Comparison of ENCODE assay signal across 8 mouse cellular contexts in the genomic region with DNA sequence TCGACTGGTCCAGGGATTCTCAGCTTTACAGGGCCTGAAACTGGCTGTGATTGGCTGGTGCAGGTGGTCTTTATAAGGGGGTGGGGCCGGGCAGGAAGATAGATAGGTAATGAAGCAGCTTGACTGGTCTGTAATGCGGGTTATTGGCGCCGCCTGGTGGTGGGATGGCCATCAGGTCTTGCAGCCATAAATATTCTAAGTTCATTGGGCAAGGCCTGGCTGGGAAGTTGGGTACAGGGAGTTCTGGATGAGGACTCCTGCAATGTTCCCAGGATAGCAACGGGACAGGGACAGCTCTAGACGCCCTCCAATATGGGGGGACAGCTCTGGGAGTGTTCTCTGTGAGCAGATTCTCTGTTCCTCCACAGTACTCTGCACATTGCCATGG. TPM values are rescaled to one million over a fixed set of nuclear protein-coding genes. Genes with fewer than 3 reads are reported as not detected.
DNase-seq lines count a peak whose midpoint lies in the region; ATAC-seq and TF ChIP-seq lines count a peak whose summit lies in the region.

No protein-coding gene starts in this region.

- peak; percentile 76 for DNase-seq in CD4-positive helper T cell, adult 2 months (ENCODE audit: low read depth, low spot score)
- DNase-seq in brain, embryonic 14.5 days (ENCODE audit: low read depth) = peak; percentile 95
- DNase-seq in fibroblast of lung, adult 2 months (ENCODE audit: low read depth) = peak; percentile 51
- peak; percentile 93 for DNase-seq in kidney, postnatal 10 days
- DNase-seq in liver, embryonic 13.5 days = peak; percentile 58
- peak; percentile 94 for DNase-seq in neural tube, embryonic 11.5 days (ENCODE audit: low spot score)

- H3K9ac ChIP-seq in heart, embryonic 14.5 days (ENCODE audit: low read length) = no peak overlapping the region; the same call in 1 of the 2 replicates
- H3K9ac ChIP-seq in liver, embryonic 13.5 days = no peak overlapping the region
- H3K9ac ChIP-seq in neural tube, embryonic 11.5 days (ENCODE audit: low read length) = no peak overlapping the region
- no peak overlapping the region for H3K9ac ChIP-seq in stomach, embryonic 16.5 days (ENCODE audit: low read length)

- TF ChIP-seq POLR2A in brain, embryonic 14.5 days (IDR thresholded peaks at IDR 0.05; ENCODE audit: borderline replicate concordance, extremely low read depth, insufficient read depth, insufficient read length, poor library complexity, severe bottlenecking) = no peak

- ATAC-seq in heart, embryonic 14.5 days (ENCODE audit: insufficient number of reproducible peaks, insufficient read depth, low FRiP score, low read depth) = 0 out of 2 replicates have a peak, but pooled peaks have one; percentile 24
- ATAC-seq in liver, embryonic 13.5 days (ENCODE audit: low read depth) = no peak
- ATAC-seq in neural tube, embryonic 11.5 days (ENCODE audit: insufficient read depth, low FRiP score, low TSS enrichment) = peak; percentile 78
- peak; percentile 54; the same call in 1 of the 2 replicates for ATAC-seq in stomach, embryonic 16.5 days (ENCODE audit: insufficient read depth, low FRiP score)

- peaks cover 2 to 6% of the 10 kb centered on the region in 2 experiments for H3K4me1 ChIP-seq in heart, embryonic 14.5 days (ENCODE audit: control insufficient read depth in 2 of 2, insufficient read depth in 2 of 2, low read length in 2 of 2)
- peaks cover 4% of the 10 kb centered on the region for H3K4me1 ChIP-seq in liver, embryonic 13.5 days (replicated peaks)
- no peaks in the 10 kb centered on the region for H3K4me1 ChIP-seq in neural tube, embryonic 11.5 days (ENCODE audit: control insufficient read depth, insufficient read depth, low read length)
- peaks cover 5% of the 10 kb centered on the region for H3K4me1 ChIP-seq in stomach, embryonic 16.5 days (ENCODE audit: control insufficient read depth, insufficient read depth, low read length)

- H3K9me3 ChIP-seq in heart, embryonic 14.5 days (ENCODE audit: control insufficient read depth, low read length) = peaks cover 5% of the 10 kb centered on the region; the same call in 1 of the 2 replicates
- H3K9me3 ChIP-seq in liver, embryonic 13.5 days (replicated peaks) = 0 out of 2 replicates have a peak, but pooled peaks cover 2% of the 10 kb centered on the region
- no peaks in the 10 kb centered on the region for H3K9me3 ChIP-seq in neural tube, embryonic 11.5 days (ENCODE audit: control insufficient read depth, low read length)
- H3K9me3 ChIP-seq in stomach, embryonic 16.5 days (replicated peaks; ENCODE audit: control insufficient read depth, low read length) = 0 out of 2 replicates have a peak, but pooled peaks cover 5% of the 10 kb centered on the region

- H3K27ac ChIP-seq in heart, embryonic 14.5 days (replicated peaks in 1 of 2; ENCODE audit: control insufficient read depth in 1 of 2, insufficient read depth in 1 of 2, low read depth in 2 of 2, low read length in 2 of 2) = no peak overlapping the region
- H3K27ac ChIP-seq in liver, embryonic 13.5 days = no peak overlapping the region
- no peak overlapping the region for H3K27ac ChIP-seq in neural tube, embryonic 11.5 days (ENCODE audit: low read depth, low read length)
- no peak overlapping the region for H3K27ac ChIP-seq in stomach, embryonic 16.5 days (ENCODE audit: low read length)

- 0 out of 2 replicates have a peak, but pooled peaks cover under 1% of the 10 kb centered on the region for H3K36me3 ChIP-seq in heart, embryonic 14.5 days (ENCODE audit: control insufficient read depth, insufficient read depth, low read length)
- peaks cover 4% of the 10 kb centered on the region for H3K36me3 ChIP-seq in liver, embryonic 13.5 days
- H3K36me3 ChIP-seq in neural tube, embryonic 11.5 days (ENCODE audit: control insufficient read depth, insufficient read depth, low read length) = no peaks in the 10 kb centered on the region
- no peaks in the 10 kb centered on the region for H3K36me3 ChIP-seq in stomach, embryonic 16.5 days (ENCODE audit: control insufficient read depth, insufficient read depth, low read length)

- peak overlapping the region; percentile 56 for H3K4me2 ChIP-seq in heart, embryonic 14.5 days (ENCODE audit: low read length)
- H3K4me2 ChIP-seq in liver, embryonic 13.5 days = peak overlapping the region; percentile 32
- peak overlapping the region; percentile 39 for H3K4me2 ChIP-seq in neural tube, embryonic 11.5 days (ENCODE audit: low read depth)
- H3K4me2 ChIP-seq in stomach, embryonic 16.5 days (ENCODE audit: low read depth, low read length) = peak overlapping the region; percentile 32

- 0% methylated on average over 7 of the region's 7 CpGs for WGBS in heart, embryonic 14.5 days
- WGBS in liver, embryonic 13.5 days (ENCODE audit: insufficient replicate concordance) = 0% methylated on average over 7 of the region's 7 CpGs
- WGBS in neural tube, embryonic 11.5 days = 0% methylated on average over 7 of the region's 7 CpGs
- WGBS in stomach, embryonic 16.5 days = 4% methylated on average over 7 of the region's 7 CpGs

- H3K27me3 ChIP-seq in heart, embryonic 14.5 days (ENCODE audit: control insufficient read depth, insufficient read depth, low read length) = peaks cover 9% of the 10 kb centered on the region; the same call in 1 of the 2 replicates
- peaks cover 12% of the 10 kb centered on the region for H3K27me3 ChIP-seq in liver, embryonic 13.5 days
- H3K27me3 ChIP-seq in neural tube, embryonic 11.5 days (ENCODE audit: control insufficient read depth, insufficient read depth, low read length) = no peaks in the 10 kb centered on the region
- H3K27me3 ChIP-seq in stomach, embryonic 16.5 days (ENCODE audit: control insufficient read depth, insufficient read depth, low read length) = no peaks in the 10 kb centered on the region

- H3K4me3 ChIP-seq in heart, embryonic 14.5 days (ENCODE audit: control insufficient read depth in 1 of 2, insufficient read depth in 1 of 2, low read depth in 1 of 2, low read length in 2 of 2) = no peak overlapping the region; a peak in 1 of 4 replicates
- H3K4me3 ChIP-seq in liver, embryonic 13.5 days (replicated peaks) = no peak overlapping the region
- peak overlapping the region; percentile 12; the same call in 1 of the 2 replicates for H3K4me3 ChIP-seq in neural tube, embryonic 11.5 days (ENCODE audit: low read depth, low read length)
- H3K4me3 ChIP-seq in stomach, embryonic 16.5 days (replicated peaks; ENCODE audit: low read length) = no peak overlapping the region

- peak; percentile 84 for TF ChIP-seq CTCF in brain, embryonic 14.5 days (IDR thresholded peaks at IDR 0.05; ENCODE audit: borderline replicate concordance, extremely low read depth, insufficient read depth, insufficient read length)

RNA-seq across cellular contexts. Expression of gene Adprhl2, which starts 11.6 kb away (rescaled TPM):
- 67.8 and 81.6 TPM in 2 replicates for polyA plus RNA-seq in brain, embryonic 14.5 days (2012; rRNA removed)
- 23.7 and 25.1 TPM in 2 replicates for polyA plus RNA-seq in heart, embryonic 14.5 days (2014; fragmentation: Nextera tagmentation; extraction: Ambion mirVana)
- polyA plus RNA-seq in liver, embryonic 13.5 days (2015; fragmentation: Nextera tagmentation; extraction: Ambion mirVana) = 30.4 and 30.9 TPM in 2 replicates
- polyA plus RNA-seq in neural tube, embryonic 11.5 days (2014; fragmentation: Nextera tagmentation; extraction: Ambion mirVana) = 52.7 and 56.8 TPM in 2 replicates
- polyA plus RNA-seq in stomach, embryonic 16.5 days (2015; fragmentation: Nextera tagmentation; extraction: Ambion mirVana) = 55.5 and 55.6 TPM in 2 replicates

RNA-seq across cellular contexts. Expression of gene Tekt2, which starts 15.6 kb away (rescaled TPM):
- 14.8 and 21.6 TPM in 2 replicates for polyA plus RNA-seq in brain, embryonic 14.5 days (2012; rRNA removed)
- 0.89 and 0.96 TPM in 2 replicates for polyA plus RNA-seq in heart, embryonic 14.5 days (2014; fragmentation: Nextera tagmentation; extraction: Ambion mirVana)
- 0.51 and 0.53 TPM in 2 replicates for polyA plus RNA-seq in liver, embryonic 13.5 days (2015; fragmentation: Nextera tagmentation; extraction: Ambion mirVana)
- polyA plus RNA-seq in neural tube, embryonic 11.5 days (2014; fragmentation: Nextera tagmentation; extraction: Ambion mirVana) = 1.2 and 1.8 TPM in 2 replicates
- polyA plus RNA-seq in stomach, embryonic 16.5 days (2015; fragmentation: Nextera tagmentation; extraction: Ambion mirVana) = 7.9 and 8.0 TPM in 2 replicates

RNA-seq across cellular contexts. Expression of gene Col8a2, which starts 23.3 kb away (rescaled TPM):
- polyA plus RNA-seq in brain, embryonic 14.5 days (2012; rRNA removed) = 1.5 and 6.4 TPM in 2 replicates
- 3.8 and 4.8 TPM in 2 replicates for polyA plus RNA-seq in heart, embryonic 14.5 days (2014; fragmentation: Nextera tagmentation; extraction: Ambion mirVana)
- polyA plus RNA-seq in liver, embryonic 13.5 days (2015; fragmentation: Nextera tagmentation; extraction: Ambion mirVana) = 0.99 and 1.2 TPM in 2 replicates
- polyA plus RNA-seq in neural tube, embryonic 11.5 days (2014; fragmentation: Nextera tagmentation; extraction: Ambion mirVana) = 7.4 and 7.9 TPM in 2 replicates
- 7.6 and 11.1 TPM in 2 replicates for polyA plus RNA-seq in stomach, embryonic 16.5 days (2015; fragmentation: Nextera tagmentation; extraction: Ambion mirVana)

RNA-seq across cellular contexts. Expression of gene Trappc3, which starts 47.8 kb away (rescaled TPM):
- 123 and 136 TPM in 2 replicates for polyA plus RNA-seq in brain, embryonic 14.5 days (2012; rRNA removed)
- polyA plus RNA-seq in heart, embryonic 14.5 days (2014; fragmentation: Nextera tagmentation; extraction: Ambion mirVana) = 17.8 and 30.5 TPM in 2 replicates
- 40.5 and 41.5 TPM in 2 replicates for polyA plus RNA-seq in liver, embryonic 13.5 days (2015; fragmentation: Nextera tagmentation; extraction: Ambion mirVana)
- polyA plus RNA-seq in neural tube, embryonic 11.5 days (2014; fragmentation: Nextera tagmentation; extraction: Ambion mirVana) = 32.1 and 45.4 TPM in 2 replicates
- polyA plus RNA-seq in stomach, embryonic 16.5 days (2015; fragmentation: Nextera tagmentation; extraction: Ambion mirVana) = 97.2 and 103 TPM in 2 replicates

RNA-seq across cellular contexts. Expression of gene Map7d1, which starts 53.8 kb away (rescaled TPM):
- 182 and 209 TPM in 2 replicates for polyA plus RNA-seq in brain, embryonic 14.5 days (2012; rRNA removed)
- 41.8 and 46.8 TPM in 2 replicates for polyA plus RNA-seq in heart, embryonic 14.5 days (2014; fragmentation: Nextera tagmentation; extraction: Ambion mirVana)
- 6.6 and 7.3 TPM in 2 replicates for polyA plus RNA-seq in liver, embryonic 13.5 days (2015; fragmentation: Nextera tagmentation; extraction: Ambion mirVana)
- 80.9 and 83.6 TPM in 2 replicates for polyA plus RNA-seq in neural tube, embryonic 11.5 days (2014; fragmentation: Nextera tagmentation; extraction: Ambion mirVana)
- 14.4 and 20.0 TPM in 2 replicates for polyA plus RNA-seq in stomach, embryonic 16.5 days (2015; fragmentation: Nextera tagmentation; extraction: Ambion mirVana)
